Mouse (Mus musculus): ENCODE measurements around the gene Olfr1357. TPM values are rescaled to one million over a fixed set of nuclear protein-coding genes. Genes with fewer than 3 reads are reported as not detected.
"Not testable (repeated sequence)": the region's sequence is repeated elsewhere in the genome, so short reads cannot be mapped to it uniquely, and the experiment has no call there.

Olfr1357 gene
- not detected in 2 replicates for polyA plus RNA-seq (2016; fragmentation: Nextera tagmentation; extraction: Ambion mirVana)

GRCm38 (mm10) chr10:78617974-78618373 is at the start of gene Olfr1357:
Olfr1357 (minus strand) TSS chr10:78618074.
- H3K27ac ChIP-seq, result no peak within 1 kb of the TSS
- no peak within 1 kb of the TSS for H3K4me3 ChIP-seq
- H3K4me1 ChIP-seq, result no peaks in the 10 kb centered on the region
- 81% methylated on average over 1 of the region's 1 CpGs for WGBS
- no peaks in the 10 kb centered on the region for H3K9me3 ChIP-seq
- H3K27me3 ChIP-seq, result no peaks in the 10 kb centered on the region
- no peak within 1 kb of the TSS for H3K9ac ChIP-seq
- ATAC-seq (ENCODE audit: insufficient number of reproducible peaks, insufficient read depth, low FRiP score, low TSS enrichment), result no peak
- no peaks in the 10 kb centered on the region for H3K36me3 ChIP-seq
- no peak within 1 kb of the TSS for H3K4me2 ChIP-seq (replicated peaks)

GRCm38 (mm10) chr10:78666696-78667095 is 48.8 kb upstream of the Olfr1357 start:
- not testable (repeated sequence) for H3K4me1 ChIP-seq; ATAC-seq (ENCODE audit: insufficient number of reproducible peaks, insufficient read depth, low FRiP score, low TSS enrichment); H3K4me3 ChIP-seq; H3K27ac ChIP-seq; H3K27me3 ChIP-seq; H3K4me2 ChIP-seq (replicated peaks); H3K9ac ChIP-seq; H3K9me3 ChIP-seq; H3K36me3 ChIP-seq
- 90% methylated on average over 10 of the region's 10 CpGs for WGBS

- no peak overlapping the region for H3K4me3 ChIP-seq
- no peak overlapping the region for H3K4me2 ChIP-seq (replicated peaks)
- H3K9me3 ChIP-seq, result no peaks in the 10 kb centered on the region
- ATAC-seq (ENCODE audit: insufficient number of reproducible peaks, insufficient read depth, low FRiP score, low TSS enrichment), result no peak
- no peaks in the 10 kb centered on the region for H3K4me1 ChIP-seq
- no peaks in the 10 kb centered on the region for H3K27me3 ChIP-seq
- WGBS, result 92% methylated on average over 1 of the region's 1 CpGs
- no peak overlapping the region for H3K9ac ChIP-seq
- H3K36me3 ChIP-seq, result no peaks in the 10 kb centered on the region
- no peak overlapping the region for H3K27ac ChIP-seq
Measured at GRCm38 (mm10) chr10:78664546-78664945, 46.7 kb upstream of the Olfr1357 start.

GRCm38 (mm10) chr10:78661198-78661597 is 43.3 kb upstream of the Olfr1357 start:
- no peak overlapping the region for H3K4me3 ChIP-seq
- H3K9me3 ChIP-seq, result no peaks in the 10 kb centered on the region
- H3K4me1 ChIP-seq, result no peaks in the 10 kb centered on the region
- no peak overlapping the region for H3K27ac ChIP-seq
- H3K4me2 ChIP-seq (replicated peaks), result no peak overlapping the region
- ATAC-seq (ENCODE audit: insufficient number of reproducible peaks, insufficient read depth, low FRiP score, low TSS enrichment), result no peak
- no peak overlapping the region for H3K9ac ChIP-seq
- no peaks in the 10 kb centered on the region for H3K27me3 ChIP-seq
- WGBS, result 83% methylated on average over 1 of the region's 1 CpGs
- no peaks in the 10 kb centered on the region for H3K36me3 ChIP-seq

GRCm38 (mm10) chr10:78632311-78632710 is 14.4 kb upstream of the Olfr1357 start:
- Histone ChIP-seq H3K9ac (no peak overlapping the region), H3K27me3 (no peaks in the 10 kb centered on the region), H3K4me1 (no peaks in the 10 kb centered on the region), H3K27ac (no peak overlapping the region), H3K4me3 (no peak overlapping the region), H3K36me3 (no peaks in the 10 kb centered on the region), H3K4me2 (replicated peaks) (no peak overlapping the region), H3K9me3 (no peaks in the 10 kb centered on the region)
- ATAC-seq (ENCODE audit: insufficient number of reproducible peaks, insufficient read depth, low FRiP score, low TSS enrichment), result no peak
- WGBS, result 10% methylated on average over 6 of the region's 6 CpGs

GRCm38 (mm10) chr10:78630194-78630593 is 12.3 kb upstream of the Olfr1357 start:
- H3K27me3 ChIP-seq, result no peaks in the 10 kb centered on the region
- no peak for ATAC-seq (ENCODE audit: insufficient number of reproducible peaks, insufficient read depth, low FRiP score, low TSS enrichment)
- no peak overlapping the region for H3K4me3 ChIP-seq
- H3K9me3 ChIP-seq, result no peaks in the 10 kb centered on the region
- no peaks in the 10 kb centered on the region for H3K4me1 ChIP-seq
- H3K9ac ChIP-seq, result no peak overlapping the region
- no peak overlapping the region for H3K27ac ChIP-seq
- WGBS, result 75% methylated on average over 4 of the region's 4 CpGs
- H3K36me3 ChIP-seq, result no peaks in the 10 kb centered on the region
- no peak overlapping the region for H3K4me2 ChIP-seq (replicated peaks)

- H3K9ac ChIP-seq; H3K27ac ChIP-seq; H3K27me3 ChIP-seq; H3K36me3 ChIP-seq; H3K4me2 ChIP-seq (replicated peaks); H3K4me3 ChIP-seq; H3K9me3 ChIP-seq; ATAC-seq (ENCODE audit: insufficient number of reproducible peaks, insufficient read depth, low FRiP score, low TSS enrichment); H3K4me1 ChIP-seq: not testable (repeated sequence)
- WGBS, result 83% methylated on average over 3 of the region's 3 CpGs
Measured at GRCm38 (mm10) chr10:78623143-78623542, 5.3 kb upstream of the Olfr1357 start.

GRCm38 (mm10) chr10:78607602-78608001 is 10.3 kb downstream of the Olfr1357 start:
- ATAC-seq (ENCODE audit: insufficient number of reproducible peaks, insufficient read depth, low FRiP score, low TSS enrichment), result no peak
- Histone ChIP-seq H3K27ac (no peak overlapping the region), H3K36me3 (no peaks in the 10 kb centered on the region), H3K4me3 (no peak overlapping the region), H3K27me3 (no peaks in the 10 kb centered on the region), H3K4me1 (no peaks in the 10 kb centered on the region), H3K9ac (no peak overlapping the region), H3K4me2 (replicated peaks) (no peak overlapping the region), H3K9me3 (no peaks in the 10 kb centered on the region)
- 64% methylated on average over 3 of the region's 3 CpGs for WGBS

GRCm38 (mm10) chr10:78605080-78605479 is 12.8 kb downstream of the Olfr1357 start:
- no peaks in the 10 kb centered on the region for H3K36me3 ChIP-seq
- no peaks in the 10 kb centered on the region for H3K27me3 ChIP-seq
- no peaks in the 10 kb centered on the region for H3K4me1 ChIP-seq
- H3K27ac ChIP-seq, result no peak overlapping the region
- H3K9ac ChIP-seq, result no peak overlapping the region
- no peak for ATAC-seq (ENCODE audit: insufficient number of reproducible peaks, insufficient read depth, low FRiP score, low TSS enrichment)
- 36% methylated on average over 3 of the region's 3 CpGs for WGBS
- H3K4me3 ChIP-seq, result no peak overlapping the region
- H3K9me3 ChIP-seq, result no peaks in the 10 kb centered on the region
- H3K4me2 ChIP-seq (replicated peaks), result no peak overlapping the region

- WGBS, result 84% methylated on average over 5 of the region's 5 CpGs
- H3K4me2 ChIP-seq (replicated peaks), result no peak overlapping the region
- no peak for ATAC-seq (ENCODE audit: insufficient number of reproducible peaks, insufficient read depth, low FRiP score, low TSS enrichment)
Measured at GRCm38 (mm10) chr10:78599865-78600264, 18.0 kb downstream of the Olfr1357 start.

GRCm38 (mm10) chr10:78594566-78594965 is 23.3 kb downstream of the Olfr1357 start:
- Histone ChIP-seq H3K9ac (no peak overlapping the region), H3K4me3 (no peak overlapping the region), H3K36me3 (peaks cover 5% of the 10 kb centered on the region), H3K9me3 (no peaks in the 10 kb centered on the region), H3K4me2 (replicated peaks) (no peak overlapping the region), H3K4me1 (peaks cover 10% of the 10 kb centered on the region; the same call in 1 of the 2 replicates), H3K27ac (no peak overlapping the region), H3K27me3 (no peaks in the 10 kb centered on the region)
- no peak for ATAC-seq (ENCODE audit: insufficient number of reproducible peaks, insufficient read depth, low FRiP score, low TSS enrichment)

More at GRCm38 (mm10) chr10:78599865-78600264, 18.0 kb downstream of the Olfr1357 start:
- Histone ChIP-seq H3K9me3 (no peaks in the 10 kb centered on the region), H3K36me3 (no peaks in the 10 kb centered on the region), H3K4me3 (no peak overlapping the region), H3K27ac (no peak overlapping the region), H3K9ac (no peak overlapping the region), H3K4me1 (no peaks in the 10 kb centered on the region), H3K27me3 (no peaks in the 10 kb centered on the region)

- WGBS, result 73% methylated on average over 6 of the region's 6 CpGs
- ATAC-seq (ENCODE audit: insufficient number of reproducible peaks, insufficient read depth, low FRiP score, low TSS enrichment), result no peak
- no peaks in the 10 kb centered on the region for H3K27me3 ChIP-seq
- peaks cover 10% of the 10 kb centered on the region; the same call in 1 of the 2 replicates for H3K4me1 ChIP-seq
- no peaks in the 10 kb centered on the region for H3K9me3 ChIP-seq
- peaks cover 9% of the 10 kb centered on the region for H3K36me3 ChIP-seq
- no peak overlapping the region for H3K4me2 ChIP-seq (replicated peaks)
- no peak overlapping the region for H3K27ac ChIP-seq
- no peak overlapping the region for H3K4me3 ChIP-seq
- H3K9ac ChIP-seq, result no peak overlapping the region
Measured at GRCm38 (mm10) chr10:78594157-78594556, 23.7 kb downstream of the Olfr1357 start.

GRCm38 (mm10) chr10:78593736-78594135 is 24.1 kb downstream of the Olfr1357 start:
- H3K4me1 ChIP-seq, result peaks cover 10% of the 10 kb centered on the region; the same call in 1 of the 2 replicates
- no peak overlapping the region for H3K4me2 ChIP-seq (replicated peaks)
- peaks cover 13% of the 10 kb centered on the region for H3K36me3 ChIP-seq
- no peak overlapping the region for H3K27ac ChIP-seq
- 87% methylated on average over 5 of the region's 5 CpGs for WGBS
- H3K9me3 ChIP-seq, result no peaks in the 10 kb centered on the region
- H3K9ac ChIP-seq, result no peak overlapping the region
- no peak overlapping the region for H3K4me3 ChIP-seq
- no peak for ATAC-seq (ENCODE audit: insufficient number of reproducible peaks, insufficient read depth, low FRiP score, low TSS enrichment)
- H3K27me3 ChIP-seq, result no peaks in the 10 kb centered on the region
